Mouse (Mus musculus) fat pad, adult 2 months (tissue): ENCODE results near the gene Stx5a.

Source experiments
- DNase-seq: peaks from one replicate; pipeline ENCODE4 v3.0.0-alpha.2; 2011; ENCODE audit warnings: low read depth, low spot score; ENCODE audit errors: extremely low read depth

The Stx5a gene

DNA sequence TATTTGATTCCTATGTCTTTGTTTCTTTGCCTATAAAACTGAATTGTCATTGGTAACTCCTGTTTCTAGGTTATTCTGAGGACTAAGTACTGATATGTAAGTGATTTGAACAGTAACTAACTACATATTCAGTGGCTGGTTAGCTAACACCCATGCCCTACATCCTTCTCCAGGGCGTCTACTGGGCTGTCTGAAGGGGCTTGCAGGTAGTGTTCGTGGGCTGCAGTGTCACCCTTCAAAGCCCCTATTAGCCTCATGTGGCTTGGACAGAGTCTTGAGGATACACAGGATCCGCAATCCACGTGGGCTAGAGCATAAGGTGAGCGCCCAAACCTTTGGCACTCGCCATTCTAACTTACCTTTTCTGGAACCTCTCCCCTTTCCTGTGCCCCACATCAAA, 1.6 kb upstream of the Stx5a start:
- DNase-seq: no peak

- no peak for DNase-seq
These were observed 610 bp upstream of the Stx5a start, which contains the start of gene 1700092M07Rik for GRCm38 (mm10) chr19:8740603-8741002. TSS of gene 1700092M07Rik (plus strand) at chr19:8740718.

DNA sequence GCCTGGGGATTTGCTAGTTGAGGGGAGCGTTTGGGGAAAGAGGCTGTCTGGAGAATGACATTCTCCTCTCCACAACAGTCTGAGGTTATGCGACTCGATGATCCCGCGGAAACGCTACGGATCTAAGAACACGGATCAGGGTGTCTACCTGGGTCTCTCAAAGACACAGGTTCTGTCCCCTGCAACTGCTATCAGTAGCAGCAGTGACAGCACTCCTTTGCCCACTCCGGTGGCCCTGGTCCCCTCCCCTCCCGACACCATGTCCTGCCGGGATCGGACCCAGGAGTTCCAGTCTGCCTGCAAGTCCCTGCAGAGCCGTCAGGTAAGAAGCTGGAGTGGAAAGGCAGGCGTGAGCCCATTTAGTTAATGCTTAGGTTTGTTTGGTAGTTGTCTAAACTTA, 963 bp downstream of the Stx5a start:
- DNase-seq: no peak

- DNase-seq: no peak
These were observed 4.2 kb downstream of the Stx5a start for GRCm38 (mm10) chr19:8745382-8745781.

DNA sequence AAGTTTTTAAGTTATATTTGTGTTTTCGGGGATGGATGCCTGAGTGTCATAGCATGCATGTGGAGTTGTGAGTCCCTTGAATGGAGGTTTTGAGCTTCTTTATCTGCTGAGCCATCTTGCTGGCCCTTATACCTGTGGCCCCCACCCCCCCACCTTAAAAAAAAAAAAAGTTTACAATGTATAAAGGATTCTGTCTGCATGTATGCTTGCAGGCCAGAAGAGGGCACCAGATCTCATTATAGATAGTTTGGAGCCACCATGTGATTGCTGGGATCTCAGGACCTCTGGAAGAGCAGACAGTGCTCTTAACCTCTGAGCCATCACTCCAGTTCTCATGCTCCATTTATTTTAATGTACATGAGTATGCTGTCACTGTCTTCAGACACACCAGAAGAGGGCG, 6.2 kb downstream of the Stx5a start:
- no peak for DNase-seq

DNA sequence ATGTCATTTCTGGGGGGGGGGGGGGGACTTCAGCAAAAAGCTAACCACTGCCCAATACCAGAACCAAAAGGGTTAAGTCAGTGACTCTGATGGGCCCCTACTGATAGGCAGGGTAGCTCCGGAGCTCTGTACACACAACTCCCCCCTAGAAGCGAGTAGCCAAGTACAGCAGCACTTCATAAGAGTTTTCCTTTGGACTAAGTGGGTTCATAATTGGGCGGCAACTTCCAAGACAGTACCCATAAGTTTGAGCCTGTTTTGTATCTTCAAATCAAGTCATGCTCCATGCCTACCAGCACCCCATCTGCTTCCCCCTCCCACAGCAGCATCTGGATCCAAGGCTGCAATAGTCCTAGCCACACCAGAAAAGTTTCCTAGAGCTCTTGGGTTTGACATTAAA, 14.4 kb downstream of the Stx5a start:
- DNase-seq: no peak

GRCm38 (mm10) chr19:8756635-8757387, 15.6 kb downstream of the Stx5a start, which contains the start of gene Nxf1:
TSS of gene Nxf1 (plus strand) at chr19:8757073.
- DNase-seq: no peak

GRCm38 (mm10) chr19:8757471-8757998, 16.3 kb downstream of the Stx5a start:
- no peak for DNase-seq

DNA sequence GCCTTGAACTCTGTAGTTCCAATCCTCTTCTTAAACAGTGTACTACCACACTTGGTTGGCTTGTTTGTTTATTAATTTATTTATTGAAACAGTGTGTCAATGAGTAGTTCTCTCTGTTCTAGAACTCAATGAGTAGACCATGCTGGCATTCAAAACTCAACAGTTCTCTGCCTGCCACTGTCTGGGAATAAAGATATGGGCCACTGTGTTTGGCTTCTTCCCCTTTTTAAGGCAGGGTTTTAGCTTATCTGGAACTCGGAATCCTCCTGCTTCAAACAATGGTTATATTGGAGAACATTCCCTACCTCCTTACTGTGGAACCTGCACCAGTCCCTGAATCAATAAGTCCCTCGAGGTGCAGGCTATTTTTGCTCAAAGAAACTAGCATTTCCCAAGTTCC, 17.7 kb downstream of the Stx5a start:
- DNase-seq: no peak

GRCm38 (mm10) chr19:8760757-8761156, 19.5 kb downstream of the Stx5a start:
- no peak for DNase-seq

DNA sequence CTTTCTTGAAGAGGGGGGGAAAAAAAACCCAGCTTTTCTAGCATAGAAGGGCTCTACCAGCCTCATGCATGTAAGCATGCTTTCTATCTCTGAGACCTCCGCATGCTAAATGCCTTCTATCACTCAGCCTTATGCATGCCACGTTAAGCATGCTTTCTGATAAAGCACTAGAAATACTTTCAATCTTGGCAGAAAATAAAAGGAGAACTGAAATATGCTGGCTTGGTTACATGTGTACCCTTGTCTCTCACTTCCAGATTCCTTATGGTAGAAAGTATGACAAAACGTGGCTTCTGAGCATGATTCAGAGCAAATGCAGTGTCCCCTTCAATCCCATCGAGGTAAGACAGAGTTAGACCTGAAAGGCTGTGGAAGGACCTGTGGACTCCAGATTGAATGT, 22.1 kb downstream of the Stx5a start:
- DNase-seq: no peak

DNA sequence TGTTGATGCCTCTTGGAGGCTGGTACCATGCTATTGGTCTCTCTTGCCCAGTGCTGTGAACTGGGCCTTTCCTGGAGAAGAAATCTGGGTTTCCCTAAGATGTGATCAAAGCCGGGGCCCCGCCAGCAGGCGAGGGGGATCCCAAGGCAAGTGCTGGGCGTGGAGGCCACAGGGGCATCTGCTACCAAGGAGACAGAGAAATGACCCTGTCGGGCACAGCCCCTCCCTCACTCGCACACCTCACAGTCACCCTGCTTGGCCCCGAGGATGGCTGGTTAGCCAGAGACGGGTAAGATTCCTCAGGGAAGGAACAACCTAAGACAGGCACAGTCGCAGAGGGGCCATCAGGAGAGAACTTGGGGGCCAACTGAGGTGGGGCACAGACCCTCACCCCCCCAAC, 24.3 kb downstream of the Stx5a start:
- DNase-seq: no peak

DNA sequence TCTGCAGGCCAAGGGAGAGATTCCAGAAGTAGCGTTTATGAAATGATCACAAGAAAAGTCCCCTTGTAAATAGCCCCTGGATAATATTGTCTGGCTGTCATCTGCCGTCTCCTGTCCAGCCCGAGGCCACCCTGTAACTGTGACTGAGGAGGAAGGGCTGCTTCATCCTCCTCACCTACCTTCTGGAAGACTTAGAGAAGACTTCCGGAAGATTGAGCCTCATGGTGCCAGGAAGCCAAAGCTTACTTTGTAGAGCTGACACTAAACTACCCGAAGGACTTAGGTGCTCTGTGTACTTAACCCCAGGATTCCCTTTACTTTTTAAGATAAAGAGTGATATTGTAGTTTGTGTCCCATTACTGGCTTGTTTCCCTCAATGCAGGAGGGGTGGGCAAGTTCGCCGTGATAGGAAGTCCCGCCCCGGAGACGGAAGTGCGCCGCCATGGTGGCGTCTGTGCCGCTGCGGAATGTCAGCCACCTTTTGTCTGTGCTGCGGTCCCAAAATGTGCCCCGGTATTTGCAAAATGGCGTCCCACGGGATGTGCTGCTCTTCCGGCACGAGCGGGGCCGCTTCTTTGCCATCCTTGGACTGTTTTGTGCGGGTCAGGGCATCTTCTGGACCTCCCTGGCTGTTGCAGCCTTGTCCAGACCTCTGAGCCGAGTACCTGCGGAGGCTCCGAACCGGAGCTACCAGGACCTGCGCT, 29.5 kb downstream of the Stx5a start, which contains the start of gene Tmem223:
Tmem223 (plus strand) TSS at position 430 of the 704 bp plus-strand sequence.
- no peak for DNase-seq

GRCm38 (mm10) chr19:8772996-8773395, 31.8 kb downstream of the Stx5a start:
- DNase-seq: no peak

DNA sequence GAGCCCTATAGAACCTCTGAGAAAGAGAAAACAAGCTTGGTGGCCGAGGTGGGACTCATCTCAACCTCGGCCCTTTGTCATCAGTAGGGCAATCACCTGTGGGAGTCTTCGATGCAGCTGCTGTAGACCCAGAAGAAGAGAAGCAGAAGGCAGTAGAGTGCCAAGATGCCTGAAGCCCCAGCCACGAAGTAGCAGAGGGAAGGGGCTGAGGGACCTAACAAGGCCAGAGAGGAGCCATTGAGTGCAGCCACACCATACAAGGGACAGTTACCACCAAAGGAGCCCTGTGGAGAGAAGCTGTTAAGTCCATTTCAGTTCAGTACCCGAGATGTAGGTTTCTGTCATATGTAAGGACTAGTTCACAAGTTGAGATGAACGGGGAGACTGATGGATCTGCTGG, 32.2 kb downstream of the Stx5a start:
- no peak for DNase-seq

DNA sequence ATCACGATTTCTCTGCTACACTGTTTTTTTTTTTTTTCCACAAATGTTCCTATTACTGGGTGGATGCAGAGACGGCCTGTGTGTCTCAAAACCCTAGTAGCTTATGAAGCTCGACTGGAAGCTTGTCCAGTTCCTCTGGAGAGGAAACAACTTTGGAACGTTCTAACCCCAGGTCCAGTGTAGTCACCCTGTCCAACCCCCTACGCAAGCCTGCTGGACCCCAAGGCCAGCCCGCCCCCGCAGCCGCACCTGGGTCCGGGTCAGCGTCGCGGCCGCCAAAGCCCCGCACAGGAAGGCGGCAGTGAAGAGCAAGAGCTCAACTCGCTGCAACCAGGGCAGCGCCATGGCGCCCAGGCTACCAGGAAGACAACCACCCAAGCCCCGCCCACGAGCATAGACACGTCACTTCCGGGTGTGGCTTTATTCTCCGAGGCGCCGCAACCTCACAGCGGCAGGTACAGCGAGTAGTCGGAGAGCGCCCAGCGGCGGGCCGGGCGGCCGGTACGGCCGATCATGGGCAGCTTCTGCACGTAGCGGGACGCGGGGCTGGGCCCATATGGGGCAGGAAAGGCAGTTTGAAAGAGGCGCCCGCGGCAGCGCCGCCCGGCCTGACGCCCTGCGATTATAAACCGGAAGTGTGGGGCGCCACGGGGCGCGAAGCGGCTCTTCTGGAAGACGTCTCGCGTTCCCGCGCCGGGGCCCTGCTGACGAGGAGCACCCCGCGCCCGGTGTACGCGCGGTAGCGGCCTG, 33.0 kb downstream of the Stx5a start, which contains the start of gene Tmem179b:
Tmem179b (minus strand) TSS at position 382 of the 750 bp plus-strand sequence.
- DNase-seq: no peak

- no peak for DNase-seq
These were observed 33.8 kb downstream of the Stx5a start for GRCm38 (mm10) chr19:8774951-8775421.

- peak; percentile 87 for DNase-seq
These were observed 45.0 kb downstream of the Stx5a start, which contains the start of gene Taf6l for GRCm38 (mm10) chr19:8786008-8786781. TSS of gene Taf6l (minus strand) at chr19:8786417.

DNA sequence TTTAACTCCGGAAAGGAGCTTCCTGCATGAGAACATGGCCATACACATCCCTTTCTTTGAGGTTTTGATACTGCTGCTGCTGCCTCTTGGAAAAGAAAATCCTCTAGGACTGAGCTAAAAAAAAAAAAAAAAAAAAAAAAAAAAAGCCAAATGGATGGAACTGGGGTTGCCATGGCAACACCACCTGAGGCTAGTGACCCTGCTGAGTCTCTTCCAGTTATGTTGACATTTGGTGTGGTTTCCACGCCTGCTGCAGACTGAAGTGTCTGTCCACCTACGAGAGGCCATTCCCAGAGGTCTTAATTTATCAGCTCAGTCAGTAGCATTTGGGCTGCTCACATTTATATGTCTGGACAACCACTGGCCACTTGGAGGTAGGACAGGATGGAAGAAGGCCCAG, 47.3 kb downstream of the Stx5a start:
- DNase-seq: no peak

GRCm38 (mm10) chr19:8789171-8789570, 48.0 kb downstream of the Stx5a start:
- no peak for DNase-seq
